Mouse (Mus musculus): Measurements from ENCODE around the gene Skp2.

Gene Skp2

GRCm38 (mm10) chr15:9111648-9112047 is 43.6 kb downstream of the Skp2 start:
- no peak for DNase-seq

GRCm38 (mm10) chr15:9110526-9111347 is 44.5 kb downstream of the Skp2 start:
- no peak for DNase-seq

DNA sequence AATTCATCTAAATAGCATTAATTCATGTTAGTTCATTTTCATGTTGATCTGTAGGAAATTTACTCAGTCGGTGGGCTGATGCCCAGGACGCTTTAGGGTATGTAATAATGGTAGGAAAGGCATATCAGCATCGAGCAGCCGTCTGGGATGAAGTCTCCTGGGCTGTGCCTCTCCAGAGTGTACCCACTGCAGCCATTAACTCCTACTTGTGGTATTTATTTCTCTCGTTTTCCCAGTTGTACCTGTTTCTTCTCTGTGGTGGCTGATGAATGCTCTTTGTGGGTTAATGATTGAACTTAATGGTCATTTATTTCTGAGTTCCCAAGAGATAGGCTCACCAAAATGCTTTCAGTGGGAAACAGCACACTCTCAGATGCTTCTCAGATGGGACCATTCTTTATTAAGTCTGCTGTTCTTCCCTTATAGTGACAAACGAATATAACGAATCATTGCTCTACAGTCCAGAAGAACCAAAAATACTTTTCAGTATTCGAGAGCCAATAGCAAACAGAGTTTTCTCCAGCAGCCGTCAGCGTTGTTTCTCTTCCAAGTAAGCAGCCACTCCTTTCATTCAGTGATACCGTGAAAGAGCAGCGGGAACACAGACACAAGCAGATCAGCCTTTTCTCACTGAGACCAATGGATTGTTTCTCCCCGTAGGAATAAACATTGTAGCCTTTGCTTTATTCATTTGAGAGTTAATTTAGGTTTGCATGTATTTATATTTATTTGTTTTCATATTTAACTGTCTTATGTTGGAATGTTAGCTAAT is 48.7 kb downstream of the Skp2 start:
- no peak for DNase-seq

GRCm38 (mm10) chr15:9100446-9101077 is 54.7 kb downstream of the Skp2 start:
- no peak for DNase-seq

DNA sequence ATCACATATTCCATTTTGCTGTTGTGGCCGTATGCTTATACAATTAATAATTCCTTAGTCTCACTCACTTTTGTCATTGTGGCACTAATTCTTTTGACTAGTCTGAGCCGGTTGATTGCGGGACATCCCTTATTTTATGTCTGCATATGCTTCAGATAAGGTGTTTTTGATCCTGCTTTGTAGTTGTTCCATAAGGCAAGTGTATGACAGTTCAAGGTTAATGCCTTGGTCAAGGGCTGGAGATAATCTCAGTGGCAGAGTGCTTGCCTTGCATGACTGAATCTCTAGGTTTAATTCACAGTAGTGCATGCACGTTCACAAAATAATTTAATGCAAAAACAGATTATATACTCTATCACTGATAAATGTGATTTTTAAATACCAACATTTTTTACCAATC is 58.4 kb downstream of the Skp2 start:
- DNase-seq = no peak

GRCm38 (mm10) chr15:9094366-9094750 is 60.9 kb downstream of the Skp2 start:
- peak; percentile 21 to 47 for DNase-seq

- no peak for DNase-seq
These were observed 61.4 kb downstream of the Skp2 start for GRCm38 (mm10) chr15:9093598-9094365.

GRCm38 (mm10) chr15:9090662-9091061 is 64.6 kb downstream of the Skp2 start:
- no peak for DNase-seq

DNA sequence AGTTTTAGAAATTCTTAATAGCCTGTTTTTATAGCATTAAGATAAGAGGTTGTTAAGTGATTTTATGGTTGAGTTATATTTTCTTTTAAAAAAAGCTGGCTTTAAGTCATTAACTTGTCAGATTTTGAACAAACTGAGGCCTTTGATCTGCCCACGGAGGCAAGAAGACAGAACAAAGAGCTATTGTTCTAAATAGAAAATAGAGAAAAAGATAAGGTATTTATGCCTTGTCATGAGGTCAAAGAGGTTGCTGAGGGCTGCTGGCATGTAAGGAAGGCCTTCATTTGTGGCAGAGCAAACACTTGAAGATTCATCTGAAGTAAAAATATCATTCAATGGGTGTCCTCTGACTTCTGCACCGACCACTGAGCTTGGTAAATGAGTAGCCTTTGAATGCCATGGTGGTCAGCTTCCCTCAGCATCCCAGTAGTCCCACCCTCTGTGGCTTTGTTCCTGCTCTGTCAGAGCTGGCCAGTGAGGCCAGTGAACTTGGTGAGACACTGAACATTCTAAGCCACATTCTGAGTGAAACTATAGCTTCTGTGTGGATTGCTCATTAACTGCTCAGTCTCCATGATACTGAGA is 66.0 kb downstream of the Skp2 start:
- DNase-seq = no peak

DNA sequence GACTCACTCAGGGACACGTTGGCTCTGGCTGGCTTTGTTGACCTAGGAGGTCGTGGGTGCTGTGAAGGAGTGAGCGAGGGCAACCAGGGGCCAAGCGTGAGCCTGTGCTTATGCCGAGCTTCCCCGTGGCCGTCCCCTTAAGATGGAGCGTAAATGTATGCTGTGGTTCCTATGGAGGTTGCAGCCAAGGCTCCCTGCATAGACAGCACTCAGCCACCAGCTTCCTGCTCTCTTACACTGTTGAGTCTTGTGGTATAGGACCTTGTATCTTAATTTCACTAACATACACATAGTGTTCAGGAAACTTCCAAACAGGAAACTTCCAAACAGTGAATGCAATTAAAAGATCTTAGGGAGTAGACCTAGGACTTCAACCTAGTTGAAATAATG is 66.5 kb downstream of the Skp2 start:
- no peak for DNase-seq

DNA sequence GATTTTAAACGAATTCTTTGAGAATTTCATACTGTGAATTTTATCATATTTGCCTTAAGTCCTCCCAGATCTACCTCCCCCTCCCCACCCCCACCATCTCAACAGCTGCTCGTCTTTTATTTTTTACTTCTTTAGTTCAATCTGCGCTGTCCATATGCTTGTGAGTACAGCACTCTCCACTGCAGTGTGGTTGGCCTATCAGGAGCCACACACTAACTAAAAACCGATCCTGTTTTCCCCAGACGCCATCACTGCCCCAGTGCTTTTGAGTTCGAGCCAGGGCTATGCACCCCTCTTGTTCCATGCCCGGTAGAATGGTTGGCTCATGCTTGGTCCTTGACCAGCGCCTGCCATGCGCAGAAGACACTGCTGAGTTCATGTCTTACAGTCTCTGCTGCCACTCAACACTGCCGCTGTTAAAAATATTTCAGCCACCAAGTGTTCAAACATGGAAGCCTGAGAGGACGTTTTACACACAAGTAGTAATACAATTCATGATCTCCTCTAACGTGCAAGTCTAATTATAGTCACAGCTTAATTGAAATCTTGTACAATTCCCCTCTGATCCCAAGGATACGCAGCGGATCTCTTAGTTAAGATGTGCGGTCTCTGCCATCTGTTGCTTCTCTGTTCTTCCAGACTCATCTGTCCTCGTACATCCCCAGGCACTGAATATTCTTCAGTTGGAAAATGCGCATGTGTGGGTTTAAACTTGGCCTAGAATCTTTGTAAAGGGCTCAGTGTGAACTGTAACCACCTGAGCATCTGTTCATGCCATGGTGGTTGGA is 67.1 kb downstream of the Skp2 start:
- DNase-seq = no peak

DNA sequence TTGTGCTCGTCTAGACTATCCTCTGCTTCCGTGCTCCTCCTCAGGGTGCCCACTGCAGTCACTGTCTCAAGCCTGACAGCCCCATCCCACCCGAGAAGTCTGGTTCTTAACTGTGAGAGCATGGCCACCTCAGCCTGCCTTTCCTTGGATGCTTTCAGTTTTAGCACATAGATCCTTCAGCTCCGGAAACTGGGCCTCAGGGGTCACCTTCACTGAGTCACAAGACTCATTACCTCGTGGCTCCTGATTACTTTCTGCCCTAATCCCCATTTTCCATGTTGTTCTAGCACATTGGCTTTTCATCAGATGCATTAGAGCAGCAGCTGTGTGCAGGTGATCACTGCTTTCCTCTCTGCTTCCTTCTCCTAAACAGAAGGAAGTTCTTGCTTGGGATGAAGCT is 67.8 kb downstream of the Skp2 start:
- no peak for DNase-seq

DNA sequence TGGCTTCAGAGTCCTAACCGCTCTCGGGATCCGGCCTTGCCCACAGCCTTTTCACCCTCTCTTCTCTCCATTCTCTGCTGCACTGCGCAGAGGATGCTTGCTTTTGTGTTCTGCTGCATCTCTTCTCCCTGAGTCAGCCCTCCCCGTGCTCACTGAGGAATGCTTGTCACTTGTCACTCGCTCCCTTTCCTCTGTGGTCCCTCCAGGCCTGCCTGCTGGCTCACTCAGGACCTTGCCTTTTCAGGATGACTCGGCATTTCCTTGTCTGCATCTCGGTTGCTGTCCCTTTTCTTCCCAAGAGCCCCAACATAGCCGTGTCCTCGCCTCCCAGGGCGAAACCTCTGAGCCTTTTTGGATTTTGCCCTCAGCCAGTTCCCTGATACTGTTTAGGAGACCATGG is 68.4 kb downstream of the Skp2 start:
- DNase-seq = no peak

- no peak for DNase-seq
These were observed 72.5 kb downstream of the Skp2 start for GRCm38 (mm10) chr15:9082753-9083152.

- no peak for DNase-seq
These were observed 73.9 kb downstream of the Skp2 start for GRCm38 (mm10) chr15:9081294-9081693.

DNA sequence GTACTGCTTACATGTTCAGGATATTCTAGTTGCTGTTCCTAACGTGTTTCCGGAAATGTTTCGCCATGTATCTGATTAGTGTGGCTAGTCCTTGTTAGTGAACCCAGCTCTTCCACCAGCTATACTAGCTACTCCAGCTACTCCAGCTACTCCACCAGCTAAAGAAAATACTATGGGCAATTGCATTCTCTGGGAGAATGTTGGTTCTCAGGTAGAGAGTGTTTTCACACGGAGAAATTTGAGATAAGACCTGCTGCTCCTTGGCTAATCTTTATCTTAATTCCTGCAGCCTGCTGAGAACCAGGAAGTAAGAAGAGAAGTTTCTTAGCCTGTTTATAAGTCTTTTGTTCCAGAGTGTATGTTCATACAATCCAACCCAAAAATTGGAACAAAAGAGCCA is 75.0 kb downstream of the Skp2 start:
- DNase-seq = no peak

- no peak for DNase-seq
These were observed 75.6 kb downstream of the Skp2 start for GRCm38 (mm10) chr15:9079626-9080025.

DNA sequence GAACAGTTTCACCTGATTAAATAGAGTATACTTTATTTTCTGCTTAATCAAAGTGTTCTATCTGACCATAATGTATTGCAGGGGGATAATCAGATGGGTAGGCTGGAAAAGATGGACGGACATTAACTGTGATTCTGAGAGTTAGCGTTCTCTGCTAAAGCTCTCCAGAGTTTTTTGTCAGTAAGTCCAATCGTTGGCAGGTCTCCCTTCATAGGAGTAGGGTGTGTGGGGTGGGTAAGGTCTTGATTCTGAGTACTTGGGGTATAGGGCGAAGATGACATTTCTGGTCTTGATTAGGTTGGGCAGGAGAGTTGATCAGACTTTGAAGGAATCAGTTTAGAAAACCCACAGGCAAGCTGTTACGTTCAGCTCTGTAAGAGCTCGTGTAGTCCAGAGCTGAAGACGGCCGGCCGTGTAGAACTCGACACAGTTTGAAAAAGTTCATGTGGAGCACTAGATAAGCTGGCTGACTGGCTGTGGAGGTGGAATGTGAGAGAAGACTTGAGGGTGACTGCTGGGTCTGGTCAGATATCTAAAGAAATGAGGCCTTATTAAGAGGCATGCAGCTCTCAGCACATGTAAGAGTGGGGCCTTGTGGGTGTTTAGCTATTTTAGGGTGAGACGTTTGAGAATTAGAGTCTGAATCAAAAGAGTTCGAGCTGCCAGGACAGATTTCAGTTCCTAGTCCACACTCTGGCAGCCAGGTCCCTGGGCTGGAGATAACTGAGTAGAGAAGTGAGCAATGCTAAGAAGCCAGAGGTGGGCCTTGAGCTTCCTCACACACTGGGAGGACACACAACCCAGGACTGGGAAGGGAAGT is 76.5 kb downstream of the Skp2 start:
- DNase-seq = no peak

DNA sequence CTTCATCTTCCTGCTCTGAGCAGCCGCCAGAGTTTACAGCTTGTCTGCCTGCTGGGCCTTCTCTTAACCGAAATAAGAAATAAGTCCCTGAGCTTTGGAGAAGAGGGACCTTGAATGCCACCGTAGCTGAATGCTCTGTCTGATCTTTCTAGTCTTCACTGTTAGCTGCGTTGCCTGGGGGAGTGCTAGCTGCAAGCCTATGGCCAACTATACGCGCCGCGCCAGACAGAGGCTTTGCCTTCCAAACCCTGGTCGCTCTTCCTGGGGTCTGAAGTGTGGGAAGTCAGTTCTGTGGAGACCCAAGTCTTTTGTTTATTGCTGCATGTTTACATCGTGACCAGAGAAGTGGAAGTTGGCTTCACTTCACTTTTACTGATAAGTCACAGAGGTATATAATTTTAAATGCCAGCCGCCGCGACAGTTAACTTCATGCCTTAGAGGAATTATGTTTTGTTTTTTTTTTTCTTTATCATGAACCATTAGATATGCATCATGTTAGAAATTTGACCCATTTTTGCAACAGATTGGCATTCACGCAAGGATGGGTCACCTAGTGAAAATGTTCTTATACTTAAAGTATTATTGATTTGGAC is 79.5 kb downstream of the Skp2 start:
- no peak for DNase-seq

DNA sequence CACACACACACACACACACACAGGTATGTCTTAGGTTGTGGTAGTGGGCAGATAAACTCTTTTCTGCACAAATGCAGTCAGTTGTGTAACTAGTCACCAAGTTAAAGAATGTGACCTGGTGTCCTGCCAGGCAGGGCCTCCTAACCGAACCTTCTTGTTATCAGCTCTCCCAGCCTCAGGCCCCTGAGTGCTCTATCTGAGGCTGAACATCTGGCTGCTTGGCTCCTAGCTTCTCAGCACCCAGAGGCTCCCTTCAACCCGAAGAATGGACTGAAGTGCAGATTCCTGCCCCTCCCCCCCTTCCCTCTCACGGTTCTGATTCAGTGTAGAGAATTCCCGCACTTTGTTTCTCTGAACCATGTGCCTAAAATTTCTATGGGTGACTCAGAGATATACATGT is 80.6 kb downstream of the Skp2 start:
- DNase-seq = no peak

- no peak for DNase-seq
These were observed 81.1 kb downstream of the Skp2 start for GRCm38 (mm10) chr15:9074139-9074538.

Data from cerebellum, postnatal 36 days (tissue).